Mouse (Mus musculus): ENCODE results near the gene Sugp2. TPM values are rescaled to one million over a fixed set of nuclear protein-coding genes. Genes with fewer than 3 reads are reported as not detected.

Sugp2 gene
- polyA plus RNA-seq, 1 experiment from 2014 or later, result 33.0 TPM

GRCm38 (mm10) chr8:70216566-70216965 lies 17.5 kb upstream of the Sugp2 start:
- H3K4me2 ChIP-seq (replicated peaks; ENCODE audit: low read depth, low read length), result no peak overlapping the region
- H3K4me1 ChIP-seq (ENCODE audit: control insufficient read depth, insufficient read depth, low read length), result 0 out of 2 replicates have a peak, but pooled peaks cover 1% of the 10 kb centered on the region
- H3K9ac ChIP-seq (ENCODE audit: low read depth, low read length), result no peak overlapping the region
- 0 out of 2 replicates have a peak, but pooled peaks cover under 1% of the 10 kb centered on the region for H3K36me3 ChIP-seq (ENCODE audit: control insufficient read depth, insufficient read depth, low read length)
- no peak overlapping the region for H3K27ac ChIP-seq (ENCODE audit: low read depth, low read length)
- no peaks in the 10 kb centered on the region for H3K9me3 ChIP-seq (ENCODE audit: control insufficient read depth, low read length)
- WGBS, result 79% methylated on average over 1 of the region's 1 CpGs
- ATAC-seq (ENCODE audit: low FRiP score, low TSS enrichment), result no peak
- H3K4me3 ChIP-seq (ENCODE audit: low read length), result no peak overlapping the region
- H3K27me3 ChIP-seq (ENCODE audit: control insufficient read depth, insufficient read depth, low read length), result no peaks in the 10 kb centered on the region

- Histone ChIP-seq H3K36me3 (ENCODE audit: control insufficient read depth, insufficient read depth, low read length) (peaks cover 9% of the 10 kb centered on the region), H3K4me2 (replicated peaks; ENCODE audit: low read depth, low read length) (no peak overlapping the region), H3K9ac (ENCODE audit: low read depth, low read length) (no peak overlapping the region), H3K4me1 (ENCODE audit: control insufficient read depth, insufficient read depth, low read length) (no peaks in the 10 kb centered on the region), H3K9me3 (ENCODE audit: control insufficient read depth, low read length) (no peaks in the 10 kb centered on the region), H3K27ac (ENCODE audit: low read depth, low read length) (no peak overlapping the region), H3K4me3 (ENCODE audit: low read length) (no peak overlapping the region), H3K27me3 (ENCODE audit: control insufficient read depth, insufficient read depth, low read length) (no peaks in the 10 kb centered on the region)
- no peak for ATAC-seq (ENCODE audit: low FRiP score, low TSS enrichment)
Observed at GRCm38 (mm10) chr8:70217441-70217840, 16.6 kb upstream of the Sugp2 start.

- H3K4me2 ChIP-seq (replicated peaks; ENCODE audit: low read depth, low read length), result no peak overlapping the region
- no peak overlapping the region for H3K4me3 ChIP-seq (ENCODE audit: low read length)
- no peaks in the 10 kb centered on the region for H3K4me1 ChIP-seq (ENCODE audit: control insufficient read depth, insufficient read depth, low read length)
- H3K27ac ChIP-seq (ENCODE audit: low read depth, low read length), result no peak overlapping the region
- no peaks in the 10 kb centered on the region for H3K9me3 ChIP-seq (ENCODE audit: control insufficient read depth, low read length)
- H3K9ac ChIP-seq (ENCODE audit: low read depth, low read length), result no peak overlapping the region
- no peak for ATAC-seq (ENCODE audit: low FRiP score, low TSS enrichment)
- WGBS, result 58% methylated on average over 5 of the region's 5 CpGs
- no peaks in the 10 kb centered on the region for H3K27me3 ChIP-seq (ENCODE audit: control insufficient read depth, insufficient read depth, low read length)
- peaks cover 22% of the 10 kb centered on the region for H3K36me3 ChIP-seq (ENCODE audit: control insufficient read depth, insufficient read depth, low read length)
Observed at GRCm38 (mm10) chr8:70219107-70219684, 14.8 kb upstream of the Sugp2 start.

DNA sequence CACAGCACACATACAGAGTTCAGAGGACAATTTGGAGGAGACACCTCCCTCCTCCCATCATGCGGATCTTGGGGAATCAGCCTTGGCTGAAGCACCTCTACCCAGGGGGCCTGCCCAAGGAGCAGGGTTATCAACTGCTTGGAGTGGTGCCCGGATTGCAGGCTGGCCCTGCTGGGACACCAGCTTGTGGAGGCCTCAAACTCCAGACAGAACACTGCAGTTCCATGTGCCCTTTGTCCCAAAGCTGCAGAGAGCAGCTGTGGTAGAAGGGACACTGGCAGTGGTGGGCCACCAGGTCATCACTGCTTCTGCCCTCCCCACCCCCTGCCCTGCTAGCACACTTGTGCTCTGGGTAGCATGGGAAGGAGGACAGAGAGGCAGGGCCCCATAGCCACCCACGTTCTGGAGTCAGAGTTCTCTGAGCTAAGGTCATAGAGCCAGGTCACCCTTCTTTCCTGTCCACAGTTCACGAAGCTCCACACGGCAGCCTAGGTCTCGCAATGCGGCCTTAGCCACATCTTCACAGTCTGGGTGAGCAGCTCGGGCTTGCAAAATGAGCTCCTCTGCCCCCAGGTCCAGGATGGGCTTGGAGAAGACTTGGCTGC lies 13.7 kb upstream of the Sugp2 start:
- no peak overlapping the region for H3K27ac ChIP-seq (ENCODE audit: low read depth, low read length)
- 0 out of 2 replicates have a peak overlapping the region, but pooled peaks have one; percentile 18 for H3K9ac ChIP-seq (ENCODE audit: low read depth, low read length)
- no peaks in the 10 kb centered on the region for H3K4me1 ChIP-seq (ENCODE audit: control insufficient read depth, insufficient read depth, low read length)
- no peaks in the 10 kb centered on the region for H3K9me3 ChIP-seq (ENCODE audit: control insufficient read depth, low read length)
- peaks cover 33% of the 10 kb centered on the region for H3K36me3 ChIP-seq (ENCODE audit: control insufficient read depth, insufficient read depth, low read length)
- H3K4me2 ChIP-seq (replicated peaks; ENCODE audit: low read depth, low read length), result no peak overlapping the region
- ATAC-seq (ENCODE audit: low FRiP score, low TSS enrichment), result no peak
- H3K27me3 ChIP-seq (ENCODE audit: control insufficient read depth, insufficient read depth, low read length), result no peaks in the 10 kb centered on the region
- H3K4me3 ChIP-seq (ENCODE audit: low read length), result no peak overlapping the region
- WGBS, result 67% methylated on average over 8 of the region's 8 CpGs

DNA sequence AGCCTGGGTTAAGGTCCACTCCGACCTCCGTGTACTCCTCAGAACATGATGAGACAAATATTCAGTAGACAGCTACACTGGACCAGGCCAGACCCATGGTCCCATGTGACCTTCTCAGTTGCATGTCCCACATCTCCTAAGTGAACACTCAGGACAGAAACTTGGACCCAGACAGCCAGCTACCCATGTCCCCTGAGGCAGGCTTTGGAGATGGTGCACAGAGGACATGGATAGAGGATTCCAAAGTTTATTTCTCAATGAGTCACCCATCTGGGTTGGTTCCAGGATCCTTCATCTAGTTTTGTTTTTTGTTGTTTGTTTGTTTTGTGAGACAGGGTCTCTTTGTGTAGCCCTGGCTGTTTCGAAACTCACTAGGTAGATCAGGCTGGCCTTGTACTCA lies 13.1 kb upstream of the Sugp2 start:
- ATAC-seq (ENCODE audit: low FRiP score, low TSS enrichment), result no peak
- Histone ChIP-seq H3K27ac (ENCODE audit: low read depth, low read length) (no peak overlapping the region), H3K27me3 (ENCODE audit: control insufficient read depth, insufficient read depth, low read length) (no peaks in the 10 kb centered on the region), H3K4me2 (replicated peaks; ENCODE audit: low read depth, low read length) (no peak overlapping the region), H3K9ac (ENCODE audit: low read depth, low read length) (0 out of 2 replicates have a peak overlapping the region, but pooled peaks have one; percentile 18), H3K36me3 (ENCODE audit: control insufficient read depth, insufficient read depth, low read length) (peaks cover 33% of the 10 kb centered on the region), H3K9me3 (ENCODE audit: control insufficient read depth, low read length) (no peaks in the 10 kb centered on the region), H3K4me1 (ENCODE audit: control insufficient read depth, insufficient read depth, low read length) (no peaks in the 10 kb centered on the region), H3K4me3 (ENCODE audit: low read length) (no peak overlapping the region)
- WGBS, result 96% methylated on average over 3 of the region's 3 CpGs

- Histone ChIP-seq H3K4me3 (ENCODE audit: low read length) (no peak overlapping the region), H3K27me3 (ENCODE audit: control insufficient read depth, insufficient read depth, low read length) (no peaks in the 10 kb centered on the region), H3K9me3 (ENCODE audit: control insufficient read depth, low read length) (no peaks in the 10 kb centered on the region), H3K4me1 (ENCODE audit: control insufficient read depth, insufficient read depth, low read length) (no peaks in the 10 kb centered on the region), H3K36me3 (ENCODE audit: control insufficient read depth, insufficient read depth, low read length) (peaks cover 33% of the 10 kb centered on the region), H3K9ac (ENCODE audit: low read depth, low read length) (no peak overlapping the region), H3K4me2 (replicated peaks; ENCODE audit: low read depth, low read length) (no peak overlapping the region), H3K27ac (ENCODE audit: low read depth, low read length) (no peak overlapping the region)
- no peak for ATAC-seq (ENCODE audit: low FRiP score, low TSS enrichment)
- 92% methylated on average over 12 of the region's 12 CpGs for WGBS
Observed at GRCm38 (mm10) chr8:70222041-70222440, 12.0 kb upstream of the Sugp2 start.

DNA sequence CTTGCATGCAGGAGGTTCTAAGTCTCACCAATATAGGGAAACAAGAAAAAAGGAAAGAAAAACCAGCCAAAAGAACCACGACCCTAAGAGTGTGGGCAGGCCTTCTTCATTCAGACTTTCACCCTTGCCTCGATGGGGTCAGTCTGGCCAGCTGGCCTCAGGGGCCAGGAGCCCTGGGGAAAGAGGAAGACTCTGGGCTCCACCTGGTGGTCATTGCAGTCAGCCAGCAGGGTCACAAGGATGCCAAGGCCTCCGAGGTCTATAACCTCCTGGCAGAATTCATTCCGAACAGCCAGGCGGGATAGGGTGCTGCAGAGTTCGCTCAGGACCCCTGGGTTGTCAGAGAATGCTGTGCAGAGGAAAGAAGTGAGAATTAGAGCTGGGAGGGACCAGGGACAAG lies 10.7 kb upstream of the Sugp2 start:
- 39% methylated on average over 6 of the region's 6 CpGs for WGBS

GRCm38 (mm10) chr8:70227997-70228396 lies 6.0 kb upstream of the Sugp2 start:
- ATAC-seq (ENCODE audit: low FRiP score, low TSS enrichment), result no peak
- H3K9ac ChIP-seq (ENCODE audit: low read depth, low read length), result no peak overlapping the region
- peaks cover under 1% of the 10 kb centered on the region; the same call in 1 of the 2 replicates for H3K4me1 ChIP-seq (ENCODE audit: control insufficient read depth, insufficient read depth, low read length)
- H3K27me3 ChIP-seq (ENCODE audit: control insufficient read depth, insufficient read depth, low read length), result no peaks in the 10 kb centered on the region
- WGBS, result 81% methylated on average over 4 of the region's 4 CpGs
- peaks cover 49% of the 10 kb centered on the region for H3K36me3 ChIP-seq (ENCODE audit: control insufficient read depth, insufficient read depth, low read length)
- H3K9me3 ChIP-seq (ENCODE audit: control insufficient read depth, low read length), result no peaks in the 10 kb centered on the region
- H3K4me3 ChIP-seq (ENCODE audit: low read length), result no peak overlapping the region
- no peak overlapping the region for H3K4me2 ChIP-seq (replicated peaks; ENCODE audit: low read depth, low read length)
- no peak overlapping the region for H3K27ac ChIP-seq (ENCODE audit: low read depth, low read length)

More for the DNA sequence above, 10.7 kb upstream of the Sugp2 start:
- H3K4me1 ChIP-seq (ENCODE audit: control insufficient read depth, insufficient read depth, low read length), result no peaks in the 10 kb centered on the region
- ATAC-seq (ENCODE audit: low FRiP score, low TSS enrichment), result no peak
- H3K36me3 ChIP-seq (ENCODE audit: control insufficient read depth, insufficient read depth, low read length), result peaks cover 41% of the 10 kb centered on the region
- H3K4me3 ChIP-seq (ENCODE audit: low read length), result no peak overlapping the region
- H3K27ac ChIP-seq (ENCODE audit: low read depth, low read length), result no peak overlapping the region
- H3K9ac ChIP-seq (ENCODE audit: low read depth, low read length), result no peak overlapping the region
- H3K9me3 ChIP-seq (ENCODE audit: control insufficient read depth, low read length), result no peaks in the 10 kb centered on the region
- H3K4me2 ChIP-seq (replicated peaks; ENCODE audit: low read depth, low read length), result no peak overlapping the region
- no peaks in the 10 kb centered on the region for H3K27me3 ChIP-seq (ENCODE audit: control insufficient read depth, insufficient read depth, low read length)

- 90% methylated on average over 9 of the region's 9 CpGs for WGBS
- Histone ChIP-seq H3K9me3 (ENCODE audit: control insufficient read depth, low read length) (no peaks in the 10 kb centered on the region), H3K36me3 (ENCODE audit: control insufficient read depth, insufficient read depth, low read length) (peaks cover 30% of the 10 kb centered on the region), H3K4me2 (replicated peaks; ENCODE audit: low read depth, low read length) (no peak overlapping the region), H3K9ac (ENCODE audit: low read depth, low read length) (no peak overlapping the region), H3K27ac (ENCODE audit: low read depth, low read length) (no peak overlapping the region), H3K4me3 (ENCODE audit: low read length) (no peak overlapping the region), H3K27me3 (ENCODE audit: control insufficient read depth, insufficient read depth, low read length) (no peaks in the 10 kb centered on the region), H3K4me1 (ENCODE audit: control insufficient read depth, insufficient read depth, low read length) (peaks cover 16% of the 10 kb centered on the region; the same call in 1 of the 2 replicates)
- no peak for ATAC-seq (ENCODE audit: low FRiP score, low TSS enrichment)
Observed at GRCm38 (mm10) chr8:70230837-70231236, 3.2 kb upstream of the Sugp2 start.
